Mouse (Mus musculus) adrenal gland, postnatal 25 days (tissue): Measurements from ENCODE around the gene Gfi1. TPM values are rescaled to one million over a fixed set of nuclear protein-coding genes. Genes with fewer than 3 reads are reported as not detected.

Experiments used
- total RNA-seq: library from RNA; stranded (reverse); gene quantifications from 2 replicates; pipeline ENCODE4 v1.2.3, GENCODE M21; 2021

Gene Gfi1
- total RNA-seq, 1 experiment from 2014 or later: not detected

Other genes with a start within 250 kb of the Gfi1 start
- not detected in 2 replicates for gene Gm42669, start 218.4 kb downstream of the Gfi1 start, total RNA-seq
- gene 1700028K03Rik, start 191.3 kb downstream of the Gfi1 start, total RNA-seq: 0.06 TPM in 1 of 2 replicates, not detected in the other
- gene Rpap2, start 128.7 kb downstream of the Gfi1 start, total RNA-seq: 15.6 and 26.2 TPM in 2 replicates
- gene Glmn, start 128.1 kb downstream of the Gfi1 start, total RNA-seq: 9.8 and 12.3 TPM in 2 replicates
- gene Ube2d2b, start 104.1 kb upstream of the Gfi1 start, total RNA-seq: not detected in 2 replicates
- gene Evi5, start 149.1 kb upstream of the Gfi1 start, total RNA-seq: 63.0 TPM in 2 replicates
- 71.3 and 77.7 TPM in 2 replicates for gene Rpl5, start 174.5 kb upstream of the Gfi1 start, total RNA-seq